Mouse (Mus musculus): ENCODE results near the gene Jund.
A peak's percentile ranks its signal among the peaks of the same experiment; 100 is the strongest.

Gene Jund

DNA sequence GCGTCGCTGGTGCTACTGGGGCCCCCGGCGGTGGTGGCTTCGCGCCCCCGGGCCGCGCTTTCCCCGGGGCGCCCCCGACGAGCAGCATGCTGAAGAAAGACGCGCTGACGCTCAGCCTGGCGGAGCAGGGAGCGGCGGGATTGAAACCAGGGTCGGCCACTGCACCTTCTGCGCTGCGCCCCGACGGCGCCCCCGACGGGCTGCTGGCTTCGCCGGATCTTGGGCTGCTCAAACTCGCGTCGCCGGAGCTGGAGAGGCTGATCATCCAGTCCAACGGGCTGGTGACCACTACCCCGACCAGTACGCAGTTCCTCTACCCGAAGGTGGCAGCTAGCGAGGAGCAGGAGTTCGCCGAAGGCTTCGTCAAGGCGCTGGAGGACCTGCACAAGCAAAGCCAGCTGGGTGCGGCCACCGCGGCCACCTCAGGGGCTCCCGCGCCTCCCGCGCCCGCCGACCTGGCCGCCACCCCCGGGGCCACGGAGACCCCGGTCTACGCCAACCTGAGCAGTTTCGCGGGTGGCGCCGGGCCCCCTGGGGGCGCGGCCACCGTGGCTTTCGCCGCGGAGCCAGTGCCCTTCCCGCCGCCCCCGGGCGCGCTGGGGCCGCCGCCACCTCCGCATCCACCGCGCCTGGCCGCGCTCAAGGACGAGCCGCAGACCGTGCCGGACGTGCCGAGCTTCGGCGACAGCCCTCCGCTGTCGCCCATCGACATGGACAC lies 526 bp downstream of the Jund start:
- peak; percentile 76 to 84 for DNase-seq (ENCODE audit: low spot score in 2 of 2)

DNA sequence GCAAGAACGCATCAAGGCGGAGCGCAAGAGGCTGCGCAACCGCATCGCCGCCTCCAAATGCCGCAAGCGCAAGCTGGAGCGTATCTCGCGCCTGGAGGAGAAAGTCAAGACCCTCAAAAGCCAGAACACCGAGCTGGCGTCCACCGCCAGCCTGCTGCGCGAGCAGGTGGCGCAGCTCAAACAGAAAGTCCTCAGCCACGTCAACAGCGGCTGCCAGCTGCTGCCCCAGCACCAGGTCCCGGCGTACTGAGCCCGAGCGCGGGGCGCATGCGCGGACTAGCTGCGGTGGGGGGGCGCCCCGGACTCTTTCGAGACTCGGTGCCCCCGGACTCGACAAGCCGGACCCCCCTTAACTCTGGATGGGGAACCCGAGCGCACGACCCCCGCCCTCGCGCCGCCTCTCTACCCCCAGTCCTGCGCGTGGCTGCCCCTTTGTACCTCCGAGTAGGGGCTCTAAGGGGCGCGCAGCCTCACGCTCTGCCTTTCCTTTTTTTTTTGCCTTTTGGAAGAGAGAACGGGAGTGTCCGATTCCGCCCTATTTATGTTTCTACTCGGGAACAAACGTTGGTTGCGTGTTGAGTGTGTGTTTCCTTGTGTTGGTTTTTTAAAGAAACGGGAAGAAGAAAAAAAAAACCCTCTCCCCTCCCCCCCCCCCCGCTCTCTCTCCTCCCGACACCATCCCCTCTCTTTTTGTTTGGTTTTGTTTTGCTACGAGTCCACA lies 1.2 kb downstream of the Jund start:
- DNase-seq (ENCODE audit: low spot score in 2 of 2), result peak; percentile 83 to 84

DNA sequence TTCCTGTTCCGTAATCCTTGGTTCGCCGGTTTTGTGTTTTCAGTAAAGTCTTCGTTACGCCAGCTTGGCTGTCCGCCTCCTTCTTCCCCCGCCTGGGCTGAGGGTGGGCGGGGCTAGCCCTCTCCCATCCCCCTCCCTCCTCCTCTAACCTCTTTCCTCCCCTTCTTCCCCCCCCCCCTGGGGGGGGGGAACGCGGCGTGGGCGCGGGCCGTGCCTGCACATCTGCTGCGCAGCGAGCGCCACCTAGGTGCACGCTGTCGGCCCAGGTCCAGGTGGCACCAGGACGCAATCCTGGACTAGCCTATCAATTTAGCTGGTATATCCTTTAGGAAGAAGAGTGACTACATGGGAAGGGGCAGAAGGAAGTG lies 1.8 kb downstream of the Jund start:
- DNase-seq (ENCODE audit: low spot score in 2 of 2), result peak; percentile 79 to 90

DNA sequence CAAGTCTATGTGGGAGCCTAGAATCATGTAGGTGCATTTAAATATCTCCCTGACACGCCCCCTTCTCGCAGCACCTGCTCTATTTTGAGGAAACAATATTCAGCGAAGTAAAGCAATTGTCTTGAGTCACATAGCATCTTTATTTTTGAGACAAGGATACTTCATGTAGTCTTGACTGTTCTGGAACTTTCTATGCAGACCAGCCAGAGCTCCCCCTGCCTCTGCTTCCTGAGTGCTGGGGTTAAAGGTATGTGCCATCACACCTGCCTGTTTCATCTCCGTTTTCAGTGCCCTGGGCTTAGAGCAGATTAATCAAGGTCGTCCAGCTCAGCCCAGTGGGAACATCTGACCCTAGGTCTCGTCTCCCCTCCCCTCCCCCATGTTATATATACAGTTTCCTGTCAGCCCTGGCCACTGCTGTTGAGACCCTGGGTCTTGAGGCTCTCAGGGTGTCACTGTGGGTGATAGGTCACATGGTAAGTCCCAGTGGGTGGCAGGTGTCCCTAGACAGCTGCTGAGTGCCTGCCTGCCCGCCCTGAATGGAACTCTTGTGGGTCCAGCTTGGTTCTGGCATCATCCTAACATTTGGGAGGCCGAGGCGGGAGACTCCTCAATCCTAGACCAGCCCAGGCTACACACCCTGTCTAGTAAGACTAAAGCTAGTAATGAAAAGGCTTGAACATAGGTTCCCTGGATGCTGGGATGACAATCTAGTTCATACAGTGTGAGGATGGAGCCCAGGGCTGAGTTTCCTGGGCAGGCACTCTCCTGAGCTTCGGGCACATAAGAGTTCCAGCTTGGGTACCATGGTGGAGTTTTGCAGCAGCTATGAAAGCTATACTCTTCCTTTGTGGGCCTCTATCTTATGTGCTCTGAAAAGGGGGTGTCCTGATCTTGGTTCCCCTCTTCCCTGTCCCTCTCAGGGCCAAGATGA lies 2.6 kb downstream of the Jund start:
- DNase-seq (ENCODE audit: low spot score in 2 of 2), result no peak

DNA sequence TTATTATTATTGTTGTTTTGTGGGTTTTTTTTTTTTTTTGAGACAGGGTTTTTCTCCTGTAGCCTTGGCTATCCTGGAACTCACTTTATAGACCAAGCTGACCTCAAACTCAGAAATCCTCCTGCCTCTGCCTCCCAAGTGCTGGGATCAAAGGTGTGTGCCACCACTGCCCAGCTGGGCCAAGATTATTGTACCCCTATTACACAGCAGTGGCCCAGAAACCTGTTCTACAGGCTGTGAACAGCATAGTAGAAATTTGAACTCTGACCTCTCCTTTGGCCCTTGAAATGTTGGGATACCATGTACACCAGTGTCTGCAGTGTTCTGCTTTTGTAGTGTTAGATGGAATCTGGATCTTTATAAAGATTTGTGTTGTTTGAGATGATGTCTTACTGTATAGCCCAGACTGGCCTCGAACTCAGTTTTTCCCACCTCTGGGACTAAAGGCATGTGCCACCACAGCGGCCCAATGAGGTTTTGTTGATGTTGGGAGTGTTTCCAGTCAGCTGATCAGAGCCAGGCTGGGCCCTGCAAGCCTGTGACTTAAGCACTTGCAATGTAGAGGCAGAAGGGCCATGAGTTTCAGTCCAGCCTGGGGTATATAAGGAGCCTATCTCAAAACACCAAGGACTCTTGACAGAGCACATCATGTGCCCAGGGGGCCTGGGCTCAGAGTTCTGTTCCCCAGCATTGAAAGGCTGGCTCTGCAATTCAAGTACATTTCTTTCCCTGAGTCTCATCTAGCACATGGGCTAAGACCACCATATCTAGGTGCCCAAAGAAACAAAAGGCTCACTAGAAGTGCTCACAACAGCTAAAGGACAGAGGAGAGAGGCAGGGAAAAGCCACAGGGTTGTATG lies 3.5 kb downstream of the Jund start:
- DNase-seq (ENCODE audit: low spot score in 2 of 2), result no peak

DNA sequence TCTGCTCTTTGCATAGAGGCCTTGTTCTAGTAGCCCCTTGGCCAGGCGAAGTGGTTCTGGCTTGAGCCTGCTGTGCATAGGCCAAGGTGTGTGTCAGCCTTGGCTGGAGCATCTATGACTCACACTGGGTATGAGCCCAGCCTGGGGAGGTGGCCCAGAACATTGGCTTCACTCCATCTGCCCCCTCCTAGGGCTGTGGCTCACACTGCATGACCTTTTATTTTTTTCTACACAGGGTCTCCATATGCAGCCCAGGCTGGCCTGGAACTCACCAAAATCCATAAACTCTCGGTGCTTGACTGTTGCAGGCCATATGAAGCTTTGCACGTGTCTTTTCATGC lies 4.1 kb downstream of the Jund start:
- no peak for DNase-seq (ENCODE audit: low spot score in 2 of 2)

DNA sequence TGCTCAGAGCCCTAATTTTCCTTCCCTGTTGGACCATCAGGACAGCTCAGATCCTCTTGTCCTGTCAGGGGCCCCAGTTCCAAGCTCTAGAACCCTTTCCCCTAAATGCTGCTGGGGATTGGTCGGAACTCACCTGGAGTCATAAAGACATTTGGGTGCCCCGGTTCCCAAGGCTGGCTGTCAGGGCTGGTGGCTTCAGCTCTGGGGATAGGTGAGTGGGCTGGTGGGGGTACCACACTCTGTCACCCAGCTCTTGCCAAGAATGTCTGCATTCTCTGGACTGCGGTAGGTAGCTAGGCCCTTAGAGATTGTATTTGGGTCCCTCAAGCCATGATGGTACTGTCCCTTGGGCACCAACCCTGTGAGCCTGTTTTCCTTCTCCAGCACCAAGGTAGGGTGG lies 4.5 kb downstream of the Jund start, which contains the start of gene Iqcn:
TSS of gene Iqcn (plus strand) at position 171 of the 400 bp plus-strand sequence.
- DNase-seq (ENCODE audit: low spot score in 2 of 2), result no peak

DNA sequence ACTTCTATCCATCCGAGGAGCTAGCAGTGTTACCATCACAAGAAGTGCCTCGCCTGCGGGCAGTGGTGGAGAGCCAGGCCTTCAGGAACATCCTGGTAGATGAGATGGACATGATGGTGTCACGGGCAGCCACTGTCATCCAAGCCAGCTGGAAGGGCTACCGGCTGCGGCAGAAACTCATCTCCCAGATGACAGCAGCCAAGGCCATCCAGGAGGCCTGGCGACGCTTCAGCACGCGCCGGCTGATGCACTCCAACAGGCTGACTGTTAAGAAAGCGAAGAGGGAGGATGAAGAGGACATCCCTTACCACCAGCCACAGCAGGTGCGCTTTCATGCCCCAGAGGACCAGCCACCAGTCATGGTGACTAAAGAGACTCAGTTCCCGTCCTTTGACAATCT lies 9.5 kb downstream of the Jund start:
- no peak for DNase-seq (ENCODE audit: low spot score in 2 of 2)

DNA sequence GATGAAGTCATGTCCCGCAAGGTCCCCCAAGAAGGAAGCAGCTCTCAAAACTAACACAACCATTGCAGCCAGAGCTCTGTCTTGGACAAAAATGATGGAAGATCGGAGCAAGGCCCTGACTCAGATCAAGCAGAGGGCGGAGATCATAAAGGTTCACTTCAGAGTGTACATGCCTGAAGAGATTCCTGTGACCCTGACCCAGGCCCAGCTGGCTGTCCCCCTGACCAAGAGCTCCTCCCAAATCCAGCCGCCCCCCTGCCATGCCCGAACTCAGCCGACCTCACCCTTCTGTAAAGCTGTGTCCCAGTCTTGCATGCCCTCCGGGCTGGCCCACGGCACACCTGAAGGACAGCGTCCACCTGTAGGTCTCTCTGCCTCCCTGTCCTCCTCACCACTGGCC lies 11.0 kb downstream of the Jund start:
- DNase-seq (ENCODE audit: low spot score in 2 of 2), result no peak

DNA sequence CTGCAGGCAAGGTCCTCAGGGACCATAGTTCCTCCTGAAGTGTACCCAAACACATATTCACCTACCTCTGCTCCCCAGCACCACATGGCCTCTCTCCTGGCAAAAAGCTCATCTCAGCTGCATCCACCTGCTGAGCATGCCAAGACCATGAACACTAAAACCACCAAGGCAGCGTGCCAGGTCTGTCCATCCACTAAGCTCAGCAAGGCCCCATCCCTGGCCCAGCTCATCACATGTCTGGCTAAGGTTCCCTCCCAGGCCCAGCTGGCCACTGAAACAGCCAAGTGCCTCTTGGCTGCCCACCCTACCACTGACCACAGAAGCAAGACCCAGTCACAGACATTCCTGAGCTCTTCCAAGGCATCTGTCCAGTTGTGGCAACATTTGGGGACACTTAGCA lies 11.5 kb downstream of the Jund start:
- DNase-seq (ENCODE audit: low spot score in 2 of 2), result no peak

DNA sequence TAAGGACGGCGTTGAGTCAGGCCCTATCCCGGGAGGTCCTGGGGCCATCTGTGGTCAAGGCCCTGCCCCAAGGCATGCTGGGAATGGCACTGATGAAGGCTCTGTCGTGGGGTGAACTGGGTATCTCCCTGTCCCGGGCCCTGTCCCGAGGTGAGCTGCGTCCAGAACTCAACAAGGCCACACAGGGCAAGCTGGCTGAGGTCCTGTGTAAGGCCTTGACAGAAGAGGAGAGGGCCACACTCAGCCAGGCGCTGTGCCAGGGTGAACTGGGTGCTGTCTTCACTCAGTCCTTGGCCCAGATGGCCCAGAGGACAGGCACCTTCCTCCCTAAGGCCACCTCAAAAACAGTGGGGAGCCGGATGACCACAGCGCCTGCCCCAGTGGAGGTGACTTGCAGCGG lies 12.3 kb downstream of the Jund start:
- DNase-seq (ENCODE audit: low spot score in 2 of 2), result no peak

DNA sequence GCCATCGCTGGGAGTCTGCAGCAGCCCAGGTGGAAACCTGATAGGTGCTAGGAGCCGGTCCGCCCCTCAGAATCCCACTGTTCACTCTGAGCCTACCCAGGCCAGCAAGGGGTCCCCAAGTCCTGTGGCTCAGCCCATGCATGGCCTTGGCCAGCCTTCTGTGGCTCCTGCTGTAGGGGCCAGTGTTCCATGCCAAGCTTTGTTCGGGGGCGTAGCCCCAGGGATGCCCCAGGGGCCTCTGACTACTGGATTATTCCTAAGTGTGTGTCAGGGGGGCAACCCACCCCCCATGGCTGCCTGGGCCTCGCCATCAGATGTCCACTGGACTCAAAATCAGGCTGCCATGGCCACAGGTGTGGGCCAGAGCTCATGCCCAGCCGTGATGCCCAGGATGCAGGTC lies 15.2 kb downstream of the Jund start:
- DNase-seq (ENCODE audit: low spot score in 2 of 2), result no peak

DNA sequence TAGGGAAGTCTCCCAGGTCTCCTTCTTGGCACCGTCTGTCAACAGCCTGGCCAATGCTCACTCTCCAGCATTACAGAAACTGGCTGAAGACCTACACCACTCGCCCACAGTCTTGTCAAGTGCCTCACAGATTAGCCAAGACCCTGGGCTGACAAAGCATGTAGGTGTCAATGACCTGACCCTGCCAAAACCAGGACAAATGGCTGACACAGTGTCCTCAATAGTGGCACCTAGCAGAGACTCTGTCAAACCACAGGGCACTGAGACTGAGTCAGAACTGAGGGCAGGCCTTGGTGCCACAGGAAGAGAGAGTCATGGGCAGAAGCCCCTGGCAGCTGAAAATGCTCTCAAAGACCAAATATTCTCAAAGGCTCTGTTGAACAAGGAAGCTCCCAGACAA lies 16.3 kb downstream of the Jund start:
- no peak for DNase-seq (ENCODE audit: low spot score in 2 of 2)

DNA sequence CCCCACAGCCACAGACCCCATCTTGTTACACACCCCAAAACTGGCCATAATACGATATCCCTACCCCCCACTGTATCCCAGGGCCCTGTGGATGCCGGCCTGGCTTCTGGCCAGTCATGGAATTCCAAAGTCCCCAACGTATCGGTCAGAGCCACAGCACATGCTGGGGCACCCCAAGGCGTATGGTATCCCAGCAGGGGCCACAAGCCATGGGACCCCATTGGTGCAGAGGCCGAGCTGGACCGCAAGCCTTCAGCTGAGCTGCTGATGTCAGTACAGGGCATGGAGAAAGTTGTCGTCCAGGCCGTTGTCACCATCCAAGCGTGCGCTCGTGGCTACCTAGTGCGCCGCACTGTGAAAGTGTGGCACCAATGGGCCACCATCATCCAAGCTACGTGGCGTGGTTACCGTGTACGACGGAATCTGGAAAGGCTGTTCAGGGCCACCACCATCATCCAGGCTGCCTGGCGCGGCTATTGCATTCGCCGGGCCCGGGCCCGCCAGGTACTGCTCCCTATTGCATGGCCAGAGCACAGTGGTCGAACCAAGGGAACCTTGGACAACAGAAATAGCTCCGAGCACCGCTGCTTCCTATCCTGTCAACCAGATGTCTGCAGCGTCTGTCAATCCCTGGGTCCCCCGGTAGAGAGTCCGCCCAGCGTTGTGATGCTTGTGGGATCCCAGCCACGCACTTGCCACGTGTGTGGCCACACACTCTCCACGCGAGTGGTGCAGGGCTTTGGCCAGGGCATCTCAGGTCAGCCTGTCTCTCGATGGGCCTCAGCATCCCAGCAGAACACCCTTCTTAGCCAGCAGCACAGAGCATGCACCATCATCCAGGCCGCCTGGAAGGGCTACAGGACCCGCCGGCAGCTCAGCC lies 18.0 kb downstream of the Jund start:
- DNase-seq (ENCODE audit: low spot score in 2 of 2), result no peak

DNA sequence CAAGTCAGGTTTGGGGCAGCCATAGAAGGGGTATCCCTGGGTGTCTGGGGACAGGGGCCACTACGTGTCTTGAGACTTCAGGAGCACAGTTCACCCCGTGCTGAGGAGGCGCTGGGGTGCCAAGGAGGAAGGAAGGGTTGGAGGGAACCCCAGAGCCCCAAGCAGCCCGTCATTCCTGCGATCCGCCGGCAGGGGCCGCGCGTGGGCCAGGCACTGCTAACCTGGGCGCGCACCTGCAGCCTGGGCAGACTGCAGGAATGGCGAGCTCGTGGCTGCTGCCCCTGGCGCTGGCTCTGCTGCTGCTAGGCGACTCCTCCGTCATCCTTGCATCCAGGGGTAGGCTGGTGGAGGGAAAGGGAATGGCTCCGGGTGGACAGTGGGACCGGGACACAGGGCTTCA lies 19.5 kb downstream of the Jund start, which contains the start of gene Gm3336:
TSS of gene Gm3336 (plus strand) at position 247 of the 400 bp plus-strand sequence.
- peak; percentile 71 to 85 for DNase-seq (ENCODE audit: low spot score in 2 of 2)

DNA sequence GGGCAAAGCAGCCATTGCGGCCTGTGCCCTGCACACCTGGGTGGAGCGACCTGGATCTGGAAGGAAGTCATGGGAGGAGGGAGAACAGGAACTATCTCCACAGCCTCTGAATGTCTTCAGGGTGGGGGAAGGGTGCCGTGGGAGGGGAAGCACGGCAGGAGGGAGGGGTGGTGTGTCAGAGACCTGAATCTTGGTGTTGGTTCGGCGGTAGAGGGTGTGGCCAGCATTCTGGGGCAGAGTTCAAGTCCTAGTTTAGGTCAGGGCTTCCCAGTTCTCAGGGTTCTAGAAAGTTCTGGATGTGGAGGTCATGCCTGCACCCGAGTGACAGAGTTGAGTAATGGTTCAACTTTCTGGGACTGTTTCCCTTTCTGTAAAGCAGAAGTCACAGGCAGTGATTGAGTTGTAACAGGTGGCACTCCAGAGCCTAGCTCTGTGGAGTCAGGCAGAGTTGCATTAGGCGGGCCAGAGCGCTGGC lies 21.1 kb downstream of the Jund start:
- DNase-seq (ENCODE audit: low spot score in 2 of 2), result no peak

DNA sequence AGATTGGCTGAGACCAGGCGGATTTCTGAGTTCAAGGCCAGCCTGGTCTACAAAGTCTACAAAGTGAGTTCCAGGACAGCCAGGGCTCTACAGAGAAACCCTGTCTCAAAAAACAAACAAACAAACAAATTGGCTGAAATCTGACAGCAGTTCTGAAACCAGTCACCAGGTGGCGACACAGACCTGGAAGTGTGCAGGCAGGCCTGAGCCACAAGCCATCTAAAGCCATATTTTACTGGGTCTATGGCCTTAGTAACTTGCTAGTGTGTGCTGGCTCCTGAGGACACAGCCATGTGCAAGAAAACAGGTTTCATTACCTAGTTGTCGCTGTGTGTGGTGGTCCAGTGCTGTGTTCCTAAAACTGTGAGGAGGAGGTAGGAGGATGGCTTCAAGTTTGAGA lies 22.0 kb downstream of the Jund start:
- peak; percentile 83 to 88 for DNase-seq (ENCODE audit: low spot score in 2 of 2)

DNA sequence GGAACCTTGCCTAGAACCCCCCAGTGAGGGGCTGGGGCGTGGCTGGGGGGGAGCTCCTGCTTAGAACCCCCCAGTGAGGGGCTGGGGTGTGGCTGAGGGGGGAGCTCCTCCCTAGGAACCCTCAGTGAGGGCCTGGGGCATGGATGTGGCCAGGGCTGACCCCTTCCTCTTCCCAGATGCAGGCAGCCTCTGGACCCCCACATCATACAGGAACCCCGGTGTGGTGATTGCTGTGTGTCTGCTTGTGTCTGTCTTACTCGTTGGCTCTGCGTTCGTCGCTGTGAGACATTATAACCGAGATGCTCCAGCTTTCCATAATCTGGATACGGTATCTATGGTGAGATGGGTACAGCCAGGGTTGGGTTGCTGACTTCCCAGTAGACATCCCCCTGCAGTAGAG lies 22.9 kb downstream of the Jund start:
- DNase-seq (ENCODE audit: low spot score in 2 of 2), result no peak

DNA sequence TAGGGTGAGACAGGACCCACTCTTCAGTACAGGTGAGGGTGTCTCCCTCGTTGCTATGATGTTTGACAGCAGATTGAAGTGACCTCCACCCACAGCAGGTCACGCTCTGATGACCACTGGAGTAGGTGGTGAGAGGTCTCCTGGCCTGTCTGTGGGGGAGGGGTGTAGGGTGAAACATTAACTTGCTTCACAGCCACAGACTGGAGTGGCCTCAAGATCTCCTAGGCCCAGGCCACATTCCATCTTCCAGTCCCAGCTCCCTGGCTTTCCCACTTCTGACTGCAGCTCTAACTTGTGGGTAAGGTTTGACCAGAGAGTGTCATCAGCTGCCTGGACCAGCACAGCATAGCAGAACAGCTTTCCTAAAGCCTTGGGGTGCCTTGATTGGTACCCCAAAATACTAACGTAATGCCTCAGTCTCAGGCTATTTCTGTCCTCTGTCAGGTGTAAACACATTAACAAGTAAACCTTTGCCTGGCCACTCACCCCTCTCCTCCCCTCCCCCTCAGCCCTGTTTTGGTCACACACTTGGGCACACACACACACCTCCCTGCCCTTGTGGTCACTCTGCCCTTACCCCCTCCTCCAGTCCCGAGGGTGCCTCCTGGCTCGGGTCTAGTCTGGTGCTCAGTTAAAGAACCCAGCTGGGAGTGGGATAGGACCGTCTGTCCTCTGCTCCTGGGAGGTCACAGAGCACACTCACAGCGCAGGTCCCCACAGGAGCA lies 24.9 kb downstream of the Jund start, which contains the start of gene Pde4c:
TSS of gene Pde4c (plus strand) at position 235 of the 725 bp plus-strand sequence.
- DNase-seq (ENCODE audit: low spot score in 2 of 2), result no peak

DNA sequence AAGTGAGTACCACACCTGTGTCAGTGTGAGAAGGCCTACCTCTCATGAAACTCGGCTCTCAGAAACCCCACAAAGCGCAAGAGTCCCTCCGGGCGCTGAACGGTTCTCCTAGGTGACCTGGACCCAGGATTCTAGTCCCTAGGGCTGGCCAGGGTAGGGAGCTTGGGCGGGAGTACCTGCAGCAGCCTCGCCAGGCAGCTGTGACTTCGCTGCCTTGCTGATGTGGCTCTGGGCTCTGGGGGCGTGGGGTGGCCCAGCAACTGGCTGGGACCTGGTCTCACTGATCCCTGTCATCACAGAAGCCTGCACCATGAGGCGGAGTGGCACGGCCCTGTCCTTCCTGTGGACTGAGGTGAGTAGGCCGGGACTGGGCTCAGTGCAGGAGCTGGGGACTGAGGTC lies 25.5 kb downstream of the Jund start:
- no peak for DNase-seq (ENCODE audit: low spot score in 2 of 2)

Data from spleen, postnatal 10 days (tissue).